Mouse (Mus musculus): ENCODE results near the gene Slc12a6. TPM values are rescaled to one million over a fixed set of nuclear protein-coding genes. Genes with fewer than 3 reads are reported as not detected.

The Slc12a6 gene
- 100 to 1,000 TPM in 1 of 2 experiments, 10 to 100 TPM in 1; 94.4 to 109 TPM for total RNA-seq (2021)

GRCm38 (mm10) chr2:112265448-112266241, at the start of gene Slc12a6:
Slc12a6 (plus strand) TSS chr2:112265825.
- DNase-seq (ENCODE audit: extremely low spot score in 1 of 2, low spot score in 1 of 2), result peak; percentile 81 to 82

- no peak for DNase-seq (ENCODE audit: extremely low spot score in 1 of 2, low spot score in 1 of 2)
Observed at GRCm38 (mm10) chr2:112215977-112216376, 49.6 kb upstream of the Slc12a6 start.

- no peak for DNase-seq (ENCODE audit: extremely low spot score in 1 of 2, low spot score in 1 of 2)
Observed at GRCm38 (mm10) chr2:112217614-112218013, 48.0 kb upstream of the Slc12a6 start.

- no peak for DNase-seq (ENCODE audit: extremely low spot score in 1 of 2, low spot score in 1 of 2)
Observed at GRCm38 (mm10) chr2:112220880-112221279, 44.7 kb upstream of the Slc12a6 start.

GRCm38 (mm10) chr2:112222607-112223006, 43.0 kb upstream of the Slc12a6 start:
- DNase-seq (ENCODE audit: extremely low spot score in 1 of 2, low spot score in 1 of 2), result no peak

GRCm38 (mm10) chr2:112224356-112224755, 41.3 kb upstream of the Slc12a6 start:
- no peak for DNase-seq (ENCODE audit: extremely low spot score in 1 of 2, low spot score in 1 of 2)

GRCm38 (mm10) chr2:112232623-112233022, 33.0 kb upstream of the Slc12a6 start:
- DNase-seq (ENCODE audit: extremely low spot score in 1 of 2, low spot score in 1 of 2), result no peak

GRCm38 (mm10) chr2:112236620-112237019, 29.0 kb upstream of the Slc12a6 start:
- no peak for DNase-seq (ENCODE audit: extremely low spot score in 1 of 2, low spot score in 1 of 2)

GRCm38 (mm10) chr2:112238006-112238405, 27.6 kb upstream of the Slc12a6 start:
- no peak for DNase-seq (ENCODE audit: extremely low spot score in 1 of 2, low spot score in 1 of 2)

GRCm38 (mm10) chr2:112239212-112239934, 26.3 kb upstream of the Slc12a6 start, which contains the start of gene Lpcat4:
Lpcat4 (plus strand) TSS chr2:112239468.
- peak; percentile 92 to 94 for DNase-seq (ENCODE audit: extremely low spot score in 1 of 2, low spot score in 1 of 2)

- DNase-seq (ENCODE audit: extremely low spot score in 1 of 2, low spot score in 1 of 2), result peak; percentile 32 to 34
Observed at GRCm38 (mm10) chr2:112239935-112240721, 25.5 kb upstream of the Slc12a6 start.

- DNase-seq (ENCODE audit: extremely low spot score in 1 of 2, low spot score in 1 of 2), result no peak
Observed at GRCm38 (mm10) chr2:112241787-112242186, 23.8 kb upstream of the Slc12a6 start.

- no peak for DNase-seq (ENCODE audit: extremely low spot score in 1 of 2, low spot score in 1 of 2)
Observed at GRCm38 (mm10) chr2:112245307-112245706, 20.3 kb upstream of the Slc12a6 start.

- no peak for DNase-seq (ENCODE audit: extremely low spot score in 1 of 2, low spot score in 1 of 2)
Observed at GRCm38 (mm10) chr2:112246193-112246592, 19.4 kb upstream of the Slc12a6 start.

- DNase-seq (ENCODE audit: extremely low spot score in 1 of 2, low spot score in 1 of 2), result no peak
Observed at GRCm38 (mm10) chr2:112247323-112247722, 18.3 kb upstream of the Slc12a6 start.

- DNase-seq (ENCODE audit: extremely low spot score in 1 of 2, low spot score in 1 of 2), result no peak
Observed at GRCm38 (mm10) chr2:112249780-112250453, 15.7 kb upstream of the Slc12a6 start.

GRCm38 (mm10) chr2:112254675-112255515, 10.7 kb upstream of the Slc12a6 start:
- DNase-seq (ENCODE audit: extremely low spot score in 1 of 2, low spot score in 1 of 2), result no peak

- no peak for DNase-seq (ENCODE audit: extremely low spot score in 1 of 2, low spot score in 1 of 2)
Observed at GRCm38 (mm10) chr2:112259241-112259962, 6.2 kb upstream of the Slc12a6 start, which contains the start of gene Nutm1. Nutm1 (minus strand) TSS chr2:112259291.
